Mouse (Mus musculus): ENCODE data around the gene Il1rn.

The Il1rn gene

GRCm38 (mm10) chr2:24382456-24383230, 46.0 kb downstream of the Il1rn start:
- DNase-seq (ENCODE audit: low spot score), result no peak

- DNase-seq (ENCODE audit: low spot score), result no peak
These were observed 47.0 kb downstream of the Il1rn start for GRCm38 (mm10) chr2:24383636-24384035.

GRCm38 (mm10) chr2:24384393-24384792, 47.7 kb downstream of the Il1rn start:
- DNase-seq (ENCODE audit: low spot score), result no peak

GRCm38 (mm10) chr2:24385111-24385961, 48.7 kb downstream of the Il1rn start:
- no peak for DNase-seq (ENCODE audit: low spot score)

GRCm38 (mm10) chr2:24386158-24386963, 49.7 kb downstream of the Il1rn start:
- DNase-seq (ENCODE audit: low spot score), result no peak

- no peak for DNase-seq (ENCODE audit: low spot score)
These were observed 50.3 kb downstream of the Il1rn start for GRCm38 (mm10) chr2:24386964-24387320.

GRCm38 (mm10) chr2:24387361-24388283, 51.0 kb downstream of the Il1rn start:
- no peak for DNase-seq (ENCODE audit: low spot score)

- DNase-seq (ENCODE audit: low spot score), result no peak
These were observed 56.6 kb downstream of the Il1rn start for GRCm38 (mm10) chr2:24393251-24393650.

GRCm38 (mm10) chr2:24397115-24397514, 60.5 kb downstream of the Il1rn start:
- no peak for DNase-seq (ENCODE audit: low spot score)

GRCm38 (mm10) chr2:24400711-24401110, 64.1 kb downstream of the Il1rn start:
- DNase-seq (ENCODE audit: low spot score), result no peak
